Mouse (Mus musculus) CH12.LX (cell line): ENCODE data around the gene Itgb4. TPM values are rescaled to one million over a fixed set of nuclear protein-coding genes. Genes with fewer than 3 reads are reported as not detected.

ENCODE experiments used
- DNase-seq: peaks from one replicate; pipeline ENCODE4 v3.0.0-alpha.2; 2013; ENCODE audit errors: extremely low read depth
- H3K27ac ChIP-seq: 2 replicates; pipeline ENCODE4 v1.5.1; 2012; ENCODE audit warnings: low read depth, mild to moderate bottlenecking, control low read depth, moderate library complexity; ENCODE audit not compliant: insufficient read depth
- H3K27me3 ChIP-seq: replicated peaks from 2 replicates; pipeline ENCODE3; 2012; ENCODE audit warnings: inconsistent platforms
- H3K36me3 ChIP-seq, 2 experiments: replicated peaks in 1 of 2; 2 replicates each; pipeline versions ENCODE3 to v1.6.1; 2012; ENCODE audit warnings: inconsistent platforms in 1 of 2, low read length in 1 of 2, mild to moderate bottlenecking in 1 of 2, mixed read lengths in 1 of 2, moderate library complexity in 1 of 2; ENCODE audit not compliant: control insufficient read depth in 1 of 2, insufficient read depth in 1 of 2
- H3K4me1 ChIP-seq, 2 experiments: 2 replicates each; pipeline ENCODE4 v1.6.1; 2012; ENCODE audit warnings: inconsistent platforms in 1 of 2, moderate library complexity in 1 of 2; ENCODE audit not compliant: insufficient read depth in 2 of 2, control insufficient read depth in 1 of 2
- H3K4me2 ChIP-seq: 2 replicates; pipeline ENCODE4 v1.6.1; 2012; ENCODE audit warnings: low read depth, mild to moderate bottlenecking, control low read depth; ENCODE audit not compliant: poor library complexity, insufficient read depth, severe bottlenecking
- H3K4me3 ChIP-seq, 3 experiments: fragments of 150-350 bp in 1 of 3; sonication (generic) in 1 of 3; replicated peaks in 1 of 3; 2 replicates each; pipeline versions ENCODE3 to v1.5.1; 2011 to 2012; ENCODE audit warnings: low read depth in 2 of 3, low read length in 2 of 3, mild to moderate bottlenecking in 2 of 3, moderate library complexity in 2 of 3, control low read depth in 1 of 3, improper control_type of control experiment in 1 of 3, inconsistent platforms in 1 of 3, mixed read lengths in 1 of 3; ENCODE audit not compliant: poor library complexity in 1 of 3
- H3K79me2 ChIP-seq: replicated peaks from 2 replicates; pipeline ENCODE4 v1.6.1; 2012; ENCODE audit warnings: mild to moderate bottlenecking, moderate library complexity; ENCODE audit not compliant: control insufficient read depth, poor library complexity, insufficient read depth, severe bottlenecking; ENCODE audit errors: extremely low read depth
- H3K9ac ChIP-seq: 2 replicates; pipeline ENCODE4 v1.6.1; 2012; ENCODE audit warnings: low read depth, mild to moderate bottlenecking, control low read depth, moderate library complexity; ENCODE audit not compliant: insufficient read depth
- H3K9me3 ChIP-seq: replicated peaks from 2 replicates; pipeline ENCODE3; 2012; ENCODE audit warnings: low read length, inconsistent platforms, mixed read lengths
- CHD1 ChIP-seq: IDR thresholded peaks from 2 replicates; pipeline ENCODE4 v1.6.1; 2012; ENCODE audit warnings: low read depth, low read length, improper control_type of control experiment, inconsistent platforms
- CHD2 ChIP-seq: IDR thresholded peaks from 2 replicates; pipeline ENCODE4 v1.6.1; 2011; ENCODE audit warnings: low read length, improper control_type of control experiment
- E2F4 ChIP-seq: IDR thresholded peaks from 2 replicates; pipeline ENCODE4 v1.6.1; 2011; ENCODE audit warnings: low read depth, low read length, improper control_type of control experiment; ENCODE audit not compliant: insufficient replicate concordance
- ELF1 ChIP-seq: IDR thresholded peaks from 2 replicates; pipeline ENCODE4 v1.6.1; 2014; ENCODE audit warnings: low read depth, mild to moderate bottlenecking, inconsistent platforms, low read length, improper control_type of control experiment
- EP300 ChIP-seq: IDR thresholded peaks from 2 replicates; pipeline ENCODE4 v1.6.1; 2011; ENCODE audit warnings: low read length, improper control_type of control experiment
- ETS1 ChIP-seq: conservative IDR thresholded peaks from 2 replicates; pipeline ENCODE4 v1.6.1; 2012; ENCODE audit warnings: low read depth, mild to moderate bottlenecking, inconsistent platforms, low read length, improper control_type of control experiment, moderate library complexity
- GABPA ChIP-seq: IDR thresholded peaks from 2 replicates; pipeline ENCODE4 v1.6.1; 2012; ENCODE audit warnings: low read depth, low read length, improper control_type of control experiment, inconsistent platforms; ENCODE audit not compliant: insufficient replicate concordance
- HCFC1 ChIP-seq: IDR thresholded peaks from 2 replicates; pipeline ENCODE4 v1.6.1; 2012; ENCODE audit warnings: low read depth, mild to moderate bottlenecking, inconsistent platforms, low read length, improper control_type of control experiment
- IRF4 ChIP-seq: IDR thresholded peaks from 2 replicates; pipeline ENCODE4 v1.6.1; 2014; ENCODE audit warnings: low read depth, mild to moderate bottlenecking, inconsistent platforms, low read length, improper control_type of control experiment
- JUN ChIP-seq: IDR thresholded peaks from 2 replicates; pipeline ENCODE4 v1.6.1; 2011; ENCODE audit warnings: low read depth, mild to moderate bottlenecking, low read length, improper control_type of control experiment, moderate library complexity; ENCODE audit not compliant: insufficient read depth
- JUND ChIP-seq: conservative IDR thresholded peaks from 2 replicates; pipeline ENCODE4 v1.6.1; 2011; ENCODE audit warnings: low read depth, low read length, improper control_type of control experiment
- MAZ ChIP-seq: IDR thresholded peaks from 2 replicates; pipeline ENCODE4 v1.6.1; 2012; ENCODE audit warnings: low read depth, mild to moderate bottlenecking, inconsistent platforms, low read length, improper control_type of control experiment, moderate library complexity
- MEF2A ChIP-seq: IDR thresholded peaks from 2 replicates; pipeline ENCODE4 v1.6.1; 2014; ENCODE audit warnings: low read depth, mild to moderate bottlenecking, inconsistent platforms, low read length, improper control_type of control experiment, borderline replicate concordance
- MXI1 ChIP-seq: IDR thresholded peaks from 2 replicates; pipeline ENCODE4 v1.6.1; 2011; ENCODE audit warnings: mild to moderate bottlenecking, low read depth, low read length, improper control_type of control experiment
- MYC ChIP-seq: IDR thresholded peaks from 2 replicates; pipeline ENCODE4 v1.6.1; 2011; ENCODE audit warnings: low read depth, mild to moderate bottlenecking, improper control_type of control experiment, low read length
- NRF1 ChIP-seq: IDR thresholded peaks from 2 replicates; pipeline ENCODE4 v1.6.1; 2014; ENCODE audit warnings: low read depth, mild to moderate bottlenecking, inconsistent platforms, low read length, improper control_type of control experiment, moderate library complexity
- POLR2A ChIP-seq: IDR thresholded peaks from 2 replicates; pipeline ENCODE4 v1.6.1; 2011; ENCODE audit warnings: low read depth, mild to moderate bottlenecking, improper control_type of control experiment, low read length
- POLR2AphosphoS2 ChIP-seq: IDR thresholded peaks from 2 replicates; pipeline ENCODE4 v1.6.1; 2011; ENCODE audit warnings: low read depth, low read length, improper control_type of control experiment
- RCOR1 ChIP-seq: conservative IDR thresholded peaks from 2 replicates; pipeline ENCODE4 v1.6.1; 2012; ENCODE audit warnings: low read depth, mild to moderate bottlenecking, inconsistent platforms, low read length, improper control_type of control experiment
- SIN3A ChIP-seq: IDR thresholded peaks from 2 replicates; pipeline ENCODE4 v1.6.1; 2012; ENCODE audit warnings: low read length, improper control_type of control experiment, inconsistent platforms
- SMC3 ChIP-seq: IDR thresholded peaks from 2 replicates; pipeline ENCODE4 v1.6.1; 2011; ENCODE audit warnings: low read depth, low read length, improper control_type of control experiment
- TBP ChIP-seq: conservative IDR thresholded peaks from 2 replicates; pipeline ENCODE4 v1.6.1; 2011; ENCODE audit warnings: low read depth, low read length, improper control_type of control experiment
- ZC3H11A ChIP-seq: IDR thresholded peaks from 2 replicates; pipeline ENCODE4 v1.6.1; 2012; ENCODE audit warnings: low read depth, mild to moderate bottlenecking, inconsistent platforms, low read length, improper control_type of control experiment
- ZMIZ1 ChIP-seq: IDR thresholded peaks from 2 replicates; pipeline ENCODE4 v1.6.1; 2012; ENCODE audit warnings: low read depth, mild to moderate bottlenecking, inconsistent platforms, low read length, improper control_type of control experiment
- ZNF384 ChIP-seq: IDR thresholded peaks from 2 replicates; pipeline ENCODE4 v1.6.1; 2012; ENCODE audit warnings: low read depth, low read length, improper control_type of control experiment, inconsistent platforms
- dilution Hi-C: fragments of 300-500 bp; cut with MboI; formaldehyde crosslinking; loops from 2 replicates; pipeline ENCODE4 v1.14.3; 2020; ENCODE audit warnings: low sequenced_read_pairs; ENCODE audit not compliant: extremely low pct_unique_long_range_greater_than_20kb, extremely low pct_ligation_motif_present
- in situ Hi-C: fragments of 300-500 bp; cut with MboI; formaldehyde crosslinking; loops from 3 replicates; pipeline ENCODE4 v1.14.3; 2019; ENCODE audit warnings: low sequenced_read_pairs, low pct_ligation_motif_present, low pct_unique_long_range_greater_than_20kb, mixed read lengths
- polyA plus RNA-seq: library from polyadenylated mRNA; unstranded; fragments of >175 nt; gene quantifications from 2 replicates; pipeline ENCODE4 v1.2.1, GENCODE M21; 2012; ENCODE audit warnings: low read depth; ENCODE audit not compliant: insufficient read length
- total RNA-seq, 2 experiments: library from RNA; depleted of rRNA; stranded (reverse); fragments of 300-350 nt in 1 of 2; fragments of >200 nt in 1 of 2; gene quantifications; 2 replicates each; pipeline ENCODE4 v1.2.3; 2012 to 2014

Gene Itgb4
- total and polyA plus RNA-seq, 3 experiments: 0.42 to 6.3 (median 0.59) TPM

DNA sequence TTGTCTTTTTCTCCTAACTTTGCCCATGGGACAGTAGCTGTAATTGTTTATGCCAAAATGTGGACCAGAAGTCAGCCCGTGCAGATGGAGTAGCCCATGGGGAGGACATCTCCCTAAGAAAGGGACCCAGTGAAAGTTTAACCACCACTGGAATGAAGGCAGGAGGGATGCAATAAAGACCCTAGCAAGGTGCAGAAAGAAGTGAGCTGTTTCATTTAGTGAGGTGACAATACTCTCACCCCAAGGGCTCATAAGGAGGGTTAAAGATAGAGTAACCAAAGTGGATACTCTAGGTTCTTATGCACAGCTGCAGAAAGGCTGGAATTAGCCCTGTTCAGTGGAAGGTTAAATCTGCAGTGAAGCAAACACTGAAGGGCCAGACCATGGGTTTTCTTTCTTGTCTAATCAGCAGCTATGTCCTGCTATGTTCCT lies 44.9 kb downstream of the Itgb4 start:
- Histone ChIP-seq H3K9ac (no peak overlapping the region), H3K9me3 (no peaks in the 10 kb centered on the region), H3K79me2 (peaks cover 11% of the 10 kb centered on the region), H3K4me2 (no peak overlapping the region), H3K27ac (no peak overlapping the region), H3K4me3 (no peak overlapping the region), H3K36me3 (peaks cover 17 to 23% of the 10 kb centered on the region in 2 experiments), H3K27me3 (no peaks in the 10 kb centered on the region), H3K4me1 (peaks cover 0 to 21% of the 10 kb centered on the region in 2 experiments; a peak in 2 of 4 replicates)
- in situ Hi-C loops (loop anchor here (25.0 kb wide), 1 partner anchor 407 kb away; the partner anchor contains the start of genes Gga3, Mif4gd and Mrps7), dilution Hi-C loops (no loop called here)
- DNase-seq: no peak
- no peak for TF ChIP-seq E2F4

DNA sequence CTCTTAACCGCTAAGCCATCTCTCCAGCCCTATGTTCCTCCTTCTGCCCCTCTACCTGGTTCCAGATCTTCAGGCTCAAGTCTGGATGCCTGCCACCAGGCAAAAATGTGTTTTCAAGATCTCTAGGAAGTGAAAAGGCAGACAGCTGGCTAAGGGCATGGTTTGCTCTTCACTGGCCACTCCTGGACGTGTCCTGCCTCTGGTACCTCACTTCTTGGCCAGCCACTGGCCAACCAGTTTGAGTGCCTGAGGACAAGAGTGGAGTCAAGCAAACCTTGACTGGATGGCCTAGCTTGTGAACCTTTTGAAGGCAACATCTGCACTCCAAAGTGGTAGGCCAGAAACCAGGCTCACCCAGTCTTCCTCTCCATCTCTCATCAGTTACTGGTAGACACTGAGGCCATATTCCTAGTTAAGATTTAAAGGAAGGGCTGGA lies 45.5 kb downstream of the Itgb4 start:
- peaks cover 0 to 17% of the 10 kb centered on the region in 2 experiments; a peak in 2 of 4 replicates for H3K4me1 ChIP-seq
- H3K9me3 ChIP-seq: no peaks in the 10 kb centered on the region
- H3K27me3 ChIP-seq: no peaks in the 10 kb centered on the region
- no peak overlapping the region for H3K4me3 ChIP-seq
- peaks cover 11% of the 10 kb centered on the region for H3K79me2 ChIP-seq
- no peak for DNase-seq
- dilution Hi-C loops (no loop called here), in situ Hi-C loops (loop anchor here (25.0 kb wide), 1 partner anchor 408 kb away; the partner anchor contains the start of genes Gga3, Mif4gd and Mrps7)
- peaks cover 17 to 23% of the 10 kb centered on the region in 2 experiments for H3K36me3 ChIP-seq
- H3K27ac ChIP-seq: peak overlapping the region; percentile 1; the same call in 1 of the 2 replicates
- H3K4me2 ChIP-seq: no peak overlapping the region
- no peak overlapping the region for H3K9ac ChIP-seq
- TF ChIP-seq EP300 (no peak), MAZ (0 out of 2 replicates have a peak, but pooled peaks have one; percentile 43)
- TF ChIP-seq, all 38 proteins: peak for 1

DNA sequence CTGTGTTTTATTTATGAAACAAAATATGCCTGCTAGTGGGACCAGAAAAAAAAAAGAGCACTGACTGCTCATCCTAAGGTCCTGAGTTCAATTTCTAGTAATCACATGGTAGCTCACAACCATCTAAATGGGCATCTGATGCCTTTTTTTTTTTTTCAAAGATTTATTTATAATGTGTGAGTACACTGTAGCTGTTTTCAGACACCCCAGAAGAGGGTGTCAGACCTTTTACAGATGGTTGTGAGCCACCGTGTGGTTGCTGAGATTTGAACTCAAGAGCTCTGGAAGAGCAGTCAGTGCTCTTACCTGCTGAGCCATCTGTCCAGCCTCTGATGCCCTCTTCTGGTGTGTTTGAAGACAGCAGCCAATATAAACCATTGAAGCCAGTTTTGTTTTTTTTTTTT lies 46.0 kb downstream of the Itgb4 start:
- in situ Hi-C loops: loop anchor here (25.0 kb wide), 1 partner anchor 408 kb away; the partner anchor contains the start of genes Gga3, Mif4gd and Mrps7
- peak; percentile 63 for DNase-seq
- dilution Hi-C loops: no loop called here
- Histone ChIP-seq H3K79me2 (peaks cover 11% of the 10 kb centered on the region), H3K36me3 (peaks cover 17 to 23% of the 10 kb centered on the region in 2 experiments), H3K27me3 (no peaks in the 10 kb centered on the region), H3K4me3 (no peak overlapping the region), H3K27ac (no peak overlapping the region), H3K9me3 (no peaks in the 10 kb centered on the region), H3K9ac (no peak overlapping the region), H3K4me2 (no peak overlapping the region), H3K4me1 (peaks cover 0 to 22% of the 10 kb centered on the region in 2 experiments; a peak in 2 of 4 replicates)
- TF ChIP-seq ETS1: no peak
- no peak for TF ChIP-seq MXI1
- TF ChIP-seq ZNF384: peak; percentile 82
- TF ChIP-seq MYC: 0 out of 2 replicates have a peak, but pooled peaks have one; percentile 26
- TF ChIP-seq JUN: no peak
- no peak for TF ChIP-seq SIN3A
- TF ChIP-seq POLR2AphosphoS2: no peak
- TF ChIP-seq SMC3: no peak
- peak; percentile 82 for TF ChIP-seq ZMIZ1
- TF ChIP-seq GABPA: no peak
- no peak for TF ChIP-seq CHD1
- no peak for TF ChIP-seq RCOR1
- no peak; the same call in 1 of the 2 replicates for TF ChIP-seq POLR2A
- TF ChIP-seq E2F4: no peak
- peak; percentile 48; the same call in 1 of the 2 replicates for TF ChIP-seq CHD2
- no peak for TF ChIP-seq ELF1
- TF ChIP-seq ZC3H11A: no peak
- TF ChIP-seq IRF4: no peak
- TF ChIP-seq HCFC1: no peak
- no peak for TF ChIP-seq TBP
- no peak for TF ChIP-seq MAZ
- TF ChIP-seq NRF1: no peak
- TF ChIP-seq JUND: no peak
- TF ChIP-seq MEF2A: 0 out of 2 replicates have a peak, but pooled peaks have one; percentile 29
